Mouse (Mus musculus): ENCODE data around the gene Cox5a. TPM values are rescaled to one million over a fixed set of nuclear protein-coding genes. Genes with fewer than 3 reads are reported as not detected.
A peak's percentile ranks its signal among the peaks of the same experiment; 100 is the strongest.

The Cox5a gene
- polyA plus RNA-seq, 1 experiment from 2014 or later, result 1,689 TPM

DNA sequence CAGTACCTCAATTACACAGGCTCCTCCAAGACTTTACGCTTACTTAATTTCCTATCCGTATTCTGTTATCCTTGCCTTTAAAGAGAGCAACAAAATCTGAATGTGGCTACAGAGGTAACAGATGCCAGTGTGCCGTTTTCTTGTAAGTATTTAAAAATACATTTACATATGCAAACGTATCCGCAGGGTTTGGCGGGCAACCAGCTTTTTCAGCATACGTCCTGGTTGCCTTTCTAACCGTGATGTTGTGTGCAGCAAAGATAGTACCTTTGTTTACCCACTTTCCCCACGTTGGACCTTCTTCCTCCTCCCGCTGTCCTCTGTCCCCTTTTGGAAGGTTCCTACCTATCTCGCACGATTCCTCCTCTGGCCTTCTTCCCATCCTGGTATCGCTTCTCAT lies 19.6 kb upstream of the Cox5a start:
- no peaks in the 10 kb centered on the region for H3K9me3 ChIP-seq (ENCODE audit: control insufficient read depth, low read length)
- H3K4me3 ChIP-seq (ENCODE audit: control insufficient read depth in 1 of 2, insufficient read depth in 1 of 2, low read depth in 1 of 2, low read length in 2 of 2), result 0 out of 4 replicates have a peak overlapping the region, but pooled peaks of 1 of the 2 experiments have one; percentile 18
- peaks cover 52% of the 10 kb centered on the region for H3K27me3 ChIP-seq (ENCODE audit: control insufficient read depth, insufficient read depth, low read length)
- H3K36me3 ChIP-seq (ENCODE audit: control insufficient read depth, insufficient read depth, low read length), result no peaks in the 10 kb centered on the region
- peak overlapping the region; percentile 16; the same call in 1 of the 2 replicates for H3K9ac ChIP-seq (ENCODE audit: low read length)
- H3K27ac ChIP-seq (replicated peaks in 1 of 2; ENCODE audit: control insufficient read depth in 1 of 2, insufficient read depth in 1 of 2, low read depth in 2 of 2, low read length in 2 of 2), result no peak overlapping the region
- peaks cover 29 to 49% of the 10 kb centered on the region in 2 experiments for H3K4me1 ChIP-seq (ENCODE audit: control insufficient read depth in 2 of 2, insufficient read depth in 2 of 2, low read length in 2 of 2)
- WGBS, result 23% methylated on average over 13 of the region's 13 CpGs
- no peak for ATAC-seq (ENCODE audit: insufficient number of reproducible peaks, insufficient read depth, low FRiP score, low read depth)
- H3K4me2 ChIP-seq (ENCODE audit: low read length), result peak overlapping the region; percentile 40

- peaks cover 52% of the 10 kb centered on the region for H3K27me3 ChIP-seq (ENCODE audit: control insufficient read depth, insufficient read depth, low read length)
- peak overlapping the region; percentile 16; the same call in 1 of the 2 replicates for H3K9ac ChIP-seq (ENCODE audit: low read length)
- H3K4me2 ChIP-seq (ENCODE audit: low read length), result peak overlapping the region; percentile 40
- no peaks in the 10 kb centered on the region for H3K36me3 ChIP-seq (ENCODE audit: control insufficient read depth, insufficient read depth, low read length)
- H3K9me3 ChIP-seq (ENCODE audit: control insufficient read depth, low read length), result no peaks in the 10 kb centered on the region
- ATAC-seq (ENCODE audit: insufficient number of reproducible peaks, insufficient read depth, low FRiP score, low read depth), result no peak
- WGBS, result 13% methylated on average over 20 of the region's 20 CpGs
- H3K4me1 ChIP-seq (ENCODE audit: control insufficient read depth in 2 of 2, insufficient read depth in 2 of 2, low read length in 2 of 2), result peaks cover 29 to 49% of the 10 kb centered on the region in 2 experiments
- no peak overlapping the region for H3K27ac ChIP-seq (replicated peaks in 1 of 2; ENCODE audit: control insufficient read depth in 1 of 2, insufficient read depth in 1 of 2, low read depth in 2 of 2, low read length in 2 of 2)
- H3K4me3 ChIP-seq (ENCODE audit: control insufficient read depth in 1 of 2, insufficient read depth in 1 of 2, low read depth in 1 of 2, low read length in 2 of 2), result peak overlapping the region in 1 of 2 experiments; percentile 18; a peak in 2 of 4 replicates
Measured at GRCm38 (mm10) chr9:57501861-57502260, 19.2 kb upstream of the Cox5a start.

DNA sequence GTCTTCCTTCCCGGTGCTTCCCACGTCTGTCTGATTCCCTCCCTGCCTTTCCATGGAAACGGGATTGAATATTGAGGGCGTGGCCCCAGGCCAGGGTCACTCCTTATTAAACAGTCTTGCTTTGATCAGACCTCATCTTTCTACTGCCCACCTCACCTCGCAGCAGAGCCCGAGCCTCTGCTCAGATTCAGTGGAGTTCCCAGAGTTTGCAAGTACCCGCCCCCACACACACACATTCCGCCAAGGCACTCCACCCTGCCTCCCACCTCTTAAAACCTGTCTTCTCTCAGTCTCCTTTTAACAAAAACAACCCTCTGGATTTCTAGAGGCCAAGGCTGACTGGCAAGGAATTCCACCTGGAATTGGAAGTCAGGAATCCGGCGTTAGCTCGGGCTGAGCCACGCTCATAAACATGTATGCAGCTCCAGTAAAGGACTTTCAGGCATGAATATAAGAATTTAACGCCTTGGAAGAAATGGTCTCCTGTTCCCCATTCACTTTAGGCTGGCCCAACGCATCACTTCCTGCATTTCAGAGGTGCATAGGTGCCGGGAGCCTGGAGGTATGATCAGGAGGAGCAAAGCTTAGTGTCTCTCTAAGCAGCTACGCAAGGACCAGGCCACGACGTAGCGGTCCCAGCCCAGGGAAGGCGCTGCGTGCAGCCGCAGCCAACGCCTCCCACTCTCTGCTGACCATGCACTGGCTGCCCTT lies 18.0 kb upstream of the Cox5a start:
- ATAC-seq (ENCODE audit: insufficient number of reproducible peaks, insufficient read depth, low FRiP score, low read depth), result no peak
- H3K9me3 ChIP-seq (ENCODE audit: control insufficient read depth, low read length), result no peaks in the 10 kb centered on the region
- no peaks in the 10 kb centered on the region for H3K36me3 ChIP-seq (ENCODE audit: control insufficient read depth, insufficient read depth, low read length)
- peaks cover 29 to 49% of the 10 kb centered on the region in 2 experiments for H3K4me1 ChIP-seq (ENCODE audit: control insufficient read depth in 2 of 2, insufficient read depth in 2 of 2, low read length in 2 of 2)
- WGBS, result 7% methylated on average over 23 of the region's 23 CpGs
- H3K4me3 ChIP-seq (ENCODE audit: control insufficient read depth in 1 of 2, insufficient read depth in 1 of 2, low read depth in 1 of 2, low read length in 2 of 2), result peak overlapping the region; percentile 41 to 52
- peak overlapping the region; percentile 70 for H3K9ac ChIP-seq (ENCODE audit: low read length)
- H3K27me3 ChIP-seq (ENCODE audit: control insufficient read depth, insufficient read depth, low read length), result peaks cover 52% of the 10 kb centered on the region
- H3K4me2 ChIP-seq (ENCODE audit: low read length), result peak overlapping the region; percentile 98
- H3K27ac ChIP-seq (replicated peaks in 1 of 2; ENCODE audit: control insufficient read depth in 1 of 2, insufficient read depth in 1 of 2, low read depth in 2 of 2, low read length in 2 of 2), result no peak overlapping the region

DNA sequence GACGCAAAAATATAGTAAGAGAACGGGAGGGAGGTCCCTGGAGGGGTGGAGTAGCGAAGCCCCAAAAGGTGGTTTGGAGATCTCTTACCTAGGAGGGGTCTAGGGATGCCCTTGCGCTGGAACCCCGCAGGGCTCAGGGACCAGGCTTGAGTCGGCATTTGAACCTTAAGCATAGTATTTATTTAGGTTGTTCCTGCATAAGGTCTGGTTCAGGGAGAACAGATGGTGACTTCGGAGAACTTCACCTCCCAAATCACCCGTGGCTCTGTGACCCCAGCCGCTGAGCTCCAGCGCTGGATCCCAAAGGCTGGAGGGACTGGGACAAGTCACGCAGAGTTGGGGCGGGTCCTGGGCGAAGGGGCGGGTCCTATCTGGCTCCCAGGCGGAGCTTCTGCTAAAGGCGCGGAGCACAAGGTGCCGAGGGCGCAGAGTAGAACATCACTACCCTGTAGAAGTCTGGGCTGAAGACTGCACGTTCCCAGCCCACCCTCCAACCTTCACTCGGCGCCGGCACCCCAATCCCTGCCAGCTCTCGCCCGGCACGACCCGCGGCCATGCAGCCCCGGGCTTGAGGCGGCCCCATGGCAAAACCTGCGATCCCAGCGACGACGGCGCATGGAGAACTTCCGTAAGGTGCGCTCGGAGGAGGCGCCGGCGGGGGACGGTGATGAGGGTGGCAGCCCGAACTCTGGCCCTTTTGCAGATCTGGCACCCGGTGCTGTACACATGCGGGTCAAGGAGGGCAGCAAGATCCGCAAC lies 17.3 kb upstream of the Cox5a start, which contains the start of gene Rpp25:
Rpp25 (plus strand) TSS at position 405 of the 759 bp plus-strand sequence.
- ATAC-seq (ENCODE audit: insufficient number of reproducible peaks, insufficient read depth, low FRiP score, low read depth), result peak; percentile 66; the same call in 1 of the 2 replicates
- peak within 1 kb of the TSS in 1 of 2 experiments; percentile 83; a peak in 2 of 4 replicates for H3K27ac ChIP-seq (replicated peaks in 1 of 2; ENCODE audit: control insufficient read depth in 1 of 2, insufficient read depth in 1 of 2, low read depth in 2 of 2, low read length in 2 of 2)
- peak within 1 kb of the TSS; percentile 41 to 52 for H3K4me3 ChIP-seq (ENCODE audit: control insufficient read depth in 1 of 2, insufficient read depth in 1 of 2, low read depth in 1 of 2, low read length in 2 of 2)
- H3K4me1 ChIP-seq (ENCODE audit: control insufficient read depth in 2 of 2, insufficient read depth in 2 of 2, low read length in 2 of 2), result peaks cover 29 to 49% of the 10 kb centered on the region in 2 experiments
- WGBS, result under 1% methylated on average over 46 of the region's 46 CpGs
- no peaks in the 10 kb centered on the region for H3K36me3 ChIP-seq (ENCODE audit: control insufficient read depth, insufficient read depth, low read length)
- peak within 1 kb of the TSS; percentile 98 for H3K4me2 ChIP-seq (ENCODE audit: low read length)
- no peaks in the 10 kb centered on the region for H3K9me3 ChIP-seq (ENCODE audit: control insufficient read depth, low read length)
- H3K27me3 ChIP-seq (ENCODE audit: control insufficient read depth, insufficient read depth, low read length), result peaks cover 52% of the 10 kb centered on the region
- peak within 1 kb of the TSS; percentile 70 for H3K9ac ChIP-seq (ENCODE audit: low read length)

GRCm38 (mm10) chr9:57504381-57504700 lies 16.7 kb upstream of the Cox5a start:
- H3K9me3 ChIP-seq (ENCODE audit: control insufficient read depth, low read length), result no peaks in the 10 kb centered on the region
- no peaks in the 10 kb centered on the region for H3K36me3 ChIP-seq (ENCODE audit: control insufficient read depth, insufficient read depth, low read length)
- H3K27ac ChIP-seq (replicated peaks in 1 of 2; ENCODE audit: control insufficient read depth in 1 of 2, insufficient read depth in 1 of 2, low read depth in 2 of 2, low read length in 2 of 2), result peak overlapping the region in 1 of 2 experiments; percentile 83; a peak in 1 of 4 replicates
- no peak for ATAC-seq (ENCODE audit: insufficient number of reproducible peaks, insufficient read depth, low FRiP score, low read depth)
- peak overlapping the region; percentile 70 for H3K9ac ChIP-seq (ENCODE audit: low read length)
- WGBS, result 3% methylated on average over 25 of the region's 34 CpGs
- peaks cover 52% of the 10 kb centered on the region for H3K27me3 ChIP-seq (ENCODE audit: control insufficient read depth, insufficient read depth, low read length)
- peak overlapping the region; percentile 98 for H3K4me2 ChIP-seq (ENCODE audit: low read length)
- peak overlapping the region; percentile 41 to 52 for H3K4me3 ChIP-seq (ENCODE audit: control insufficient read depth in 1 of 2, insufficient read depth in 1 of 2, low read depth in 1 of 2, low read length in 2 of 2)
- peaks cover 29 to 49% of the 10 kb centered on the region in 2 experiments for H3K4me1 ChIP-seq (ENCODE audit: control insufficient read depth in 2 of 2, insufficient read depth in 2 of 2, low read length in 2 of 2)

DNA sequence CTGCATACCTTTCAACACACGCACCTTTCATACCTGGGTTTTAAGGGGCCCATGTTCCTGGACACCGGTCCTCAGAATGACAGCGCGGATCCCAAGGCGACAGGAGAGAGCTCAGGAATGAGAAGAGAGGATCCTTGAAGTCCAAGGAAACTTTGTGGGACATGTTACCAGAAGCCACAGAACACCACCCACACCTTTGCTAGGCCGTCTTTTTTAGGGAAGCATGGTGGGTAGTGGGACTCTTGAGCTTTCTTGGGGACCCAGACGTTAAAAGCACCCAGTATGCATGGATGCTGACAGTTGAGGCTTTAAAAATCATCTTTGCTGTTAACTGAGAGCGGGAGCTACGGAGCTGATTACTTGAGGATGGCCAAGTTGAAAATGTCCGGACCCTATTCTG lies 16.2 kb upstream of the Cox5a start:
- no peaks in the 10 kb centered on the region for H3K9me3 ChIP-seq (ENCODE audit: control insufficient read depth, low read length)
- H3K4me3 ChIP-seq (ENCODE audit: control insufficient read depth in 1 of 2, insufficient read depth in 1 of 2, low read depth in 1 of 2, low read length in 2 of 2), result peak overlapping the region in 1 of 2 experiments; percentile 52; a peak in 1 of 4 replicates
- H3K9ac ChIP-seq (ENCODE audit: low read length), result peak overlapping the region; percentile 70
- H3K27ac ChIP-seq (replicated peaks in 1 of 2; ENCODE audit: control insufficient read depth in 1 of 2, insufficient read depth in 1 of 2, low read depth in 2 of 2, low read length in 2 of 2), result peak overlapping the region; percentile 83
- peaks cover 29 to 49% of the 10 kb centered on the region in 2 experiments for H3K4me1 ChIP-seq (ENCODE audit: control insufficient read depth in 2 of 2, insufficient read depth in 2 of 2, low read length in 2 of 2)
- H3K36me3 ChIP-seq (ENCODE audit: control insufficient read depth, insufficient read depth, low read length), result no peaks in the 10 kb centered on the region
- WGBS, result 57% methylated on average over 10 of the region's 10 CpGs
- peaks cover 46% of the 10 kb centered on the region for H3K27me3 ChIP-seq (ENCODE audit: control insufficient read depth, insufficient read depth, low read length)
- no peak for ATAC-seq (ENCODE audit: insufficient number of reproducible peaks, insufficient read depth, low FRiP score, low read depth)
- peak overlapping the region; percentile 98 for H3K4me2 ChIP-seq (ENCODE audit: low read length)

GRCm38 (mm10) chr9:57505700-57506099 lies 15.4 kb upstream of the Cox5a start:
- Histone ChIP-seq H3K9me3 (ENCODE audit: control insufficient read depth, low read length) (no peaks in the 10 kb centered on the region), H3K27ac (replicated peaks in 1 of 2; ENCODE audit: control insufficient read depth in 1 of 2, insufficient read depth in 1 of 2, low read depth in 2 of 2, low read length in 2 of 2) (peak overlapping the region; percentile 83), H3K36me3 (ENCODE audit: control insufficient read depth, insufficient read depth, low read length) (no peaks in the 10 kb centered on the region), H3K4me3 (ENCODE audit: control insufficient read depth in 1 of 2, insufficient read depth in 1 of 2, low read depth in 1 of 2, low read length in 2 of 2) (peak overlapping the region; percentile 10 to 12; a peak in 2 of 4 replicates), H3K27me3 (ENCODE audit: control insufficient read depth, insufficient read depth, low read length) (peaks cover 38% of the 10 kb centered on the region), H3K4me1 (ENCODE audit: control insufficient read depth in 2 of 2, insufficient read depth in 2 of 2, low read length in 2 of 2) (peaks cover 29 to 49% of the 10 kb centered on the region in 2 experiments), H3K9ac (ENCODE audit: low read length) (peak overlapping the region; percentile 64), H3K4me2 (ENCODE audit: low read length) (peak overlapping the region; percentile 98)
- peak; percentile 89 for ATAC-seq (ENCODE audit: insufficient number of reproducible peaks, insufficient read depth, low FRiP score, low read depth)
- WGBS, result 3% methylated on average over 8 of the region's 8 CpGs
